Mouse (Mus musculus) kidney, embryonic 14.5 days (tissue): ENCODE data around the gene Cbfa2t3. TPM values are rescaled to one million over a fixed set of nuclear protein-coding genes. Genes with fewer than 3 reads are reported as not detected.

Experiments used
- ATAC-seq: fragments of 200-750 bp; cut with Nextera tagmentation; 2 replicates; pipeline ENCODE4 v1.8.0; 2017; ENCODE audit warnings: moderate number of reproducible peaks, mild to moderate bottlenecking, moderate TSS enrichment, moderate library complexity; ENCODE audit not compliant: low FRiP score, low TSS enrichment
- H3K27ac ChIP-seq: fragments of 300-500 bp; sonication (generic); 2 replicates; pipeline ENCODE4 v1.5.1; 2014; ENCODE audit warnings: low read depth, mild to moderate bottlenecking, low read length, moderate library complexity, mixed read lengths
- H3K27me3 ChIP-seq: fragments of 300-500 bp; sonication (generic); 2 replicates; pipeline ENCODE4 v1.6.1; 2014; ENCODE audit warnings: mild to moderate bottlenecking, low read length; ENCODE audit not compliant: control insufficient read depth, insufficient read depth
- H3K36me3 ChIP-seq: fragments of 300-500 bp; sonication (generic); 2 replicates; pipeline ENCODE4 v1.6.1; 2014; ENCODE audit warnings: low read length, mixed read lengths; ENCODE audit not compliant: control insufficient read depth, insufficient read depth
- H3K4me1 ChIP-seq: fragments of 300-500 bp; sonication (generic); 2 replicates; pipeline ENCODE4 v1.6.1; 2014; ENCODE audit warnings: low read length, mixed read lengths; ENCODE audit not compliant: control insufficient read depth, insufficient read depth
- H3K4me2 ChIP-seq: fragments of 300-500 bp; sonication (generic); replicated peaks from 2 replicates; pipeline ENCODE4 v1.6.1; 2014; ENCODE audit warnings: low read depth, mild to moderate bottlenecking, low read length
- H3K4me3 ChIP-seq: fragments of 300-500 bp; sonication (generic); 2 replicates; pipeline ENCODE4 v1.5.1; 2014; ENCODE audit warnings: mild to moderate bottlenecking, low read length
- H3K9ac ChIP-seq: fragments of 300-500 bp; sonication (generic); 2 replicates; pipeline ENCODE4 v1.6.1; 2014; ENCODE audit warnings: low read depth, mild to moderate bottlenecking, low read length, moderate library complexity
- H3K9me3 ChIP-seq: fragments of 300-500 bp; sonication (generic); 2 replicates; pipeline ENCODE4 v1.6.1; 2016; ENCODE audit warnings: low read length; ENCODE audit not compliant: control insufficient read depth
- WGBS: fragments of 180-500 bp; shearing (Covaris S2); extraction: QIAGEN DNeasy Blood & Tissue Kit; methylation state at CpG from one replicate; pipeline ENCODE4 v1.1.7; 2014; 5-methylcytosine and 5-hydroxymethylcytosine counted together
- microRNA-seq: library from miRNA; unstranded; fragments of <30 nt; microRNA quantifications from one replicate; pipeline ENCODE4, GENCODE M21; 2016
- polyA plus RNA-seq: library from polyadenylated mRNA; unstranded; fragments of >200 nt; fragmentation: Nextera tagmentation; extraction: Ambion mirVana; gene quantifications from 2 replicates; pipeline ENCODE4 v1.2.1, GENCODE M21; 2014

The Cbfa2t3 gene
- polyA plus RNA-seq, 1 experiment from 2014 or later: 3.6 TPM

DNA sequence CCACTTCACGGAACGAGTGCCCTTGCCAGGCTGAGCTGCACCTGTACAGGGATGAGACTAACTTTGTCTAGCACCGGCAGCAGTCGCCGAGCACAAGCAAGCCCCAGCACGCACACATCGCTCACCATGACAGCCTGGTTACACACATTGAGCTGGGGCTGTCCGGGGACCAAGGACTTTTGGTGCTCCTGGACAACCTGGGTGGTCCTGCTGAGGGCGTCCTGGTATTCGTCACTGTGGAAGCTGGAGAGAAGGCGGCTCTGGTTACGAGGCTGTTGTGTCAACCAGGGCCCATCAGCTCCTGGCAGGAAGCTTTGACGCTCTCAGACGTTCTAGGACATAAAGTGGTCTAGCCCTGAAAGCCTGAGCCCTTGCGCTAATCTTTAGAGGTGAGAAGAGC lies 118.0 kb downstream of the Cbfa2t3 start:
- Histone ChIP-seq H3K27ac (no peak overlapping the region), H3K4me1 (peaks cover 12% of the 10 kb centered on the region), H3K4me3 (no peak overlapping the region), H3K36me3 (no peaks in the 10 kb centered on the region), H3K9me3 (no peaks in the 10 kb centered on the region), H3K9ac (no peak overlapping the region), H3K27me3 (no peaks in the 10 kb centered on the region), H3K4me2 (no peak overlapping the region)
- ATAC-seq: no peak
- 46% methylated on average over 15 of the region's 15 CpGs for WGBS

DNA sequence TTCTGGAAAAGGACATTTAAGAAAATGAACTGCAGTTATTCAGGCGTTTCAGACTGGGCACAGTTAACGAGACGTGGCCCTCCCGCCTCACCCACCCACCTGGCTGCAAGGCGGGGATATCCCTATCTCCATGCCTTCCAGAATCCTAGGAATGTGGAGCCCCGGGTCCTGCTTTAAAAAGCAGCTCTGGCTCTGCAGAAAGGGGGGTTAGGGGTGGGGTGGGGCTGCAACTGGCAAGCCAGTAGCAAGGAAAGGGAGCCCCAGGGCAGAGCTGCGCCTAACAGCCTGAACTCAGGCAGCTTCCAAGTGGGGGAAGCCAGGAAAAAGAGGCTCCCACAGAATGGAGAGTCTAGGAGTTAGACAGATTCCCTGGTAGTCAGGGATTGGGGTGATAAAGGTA lies 119.7 kb downstream of the Cbfa2t3 start:
- Histone ChIP-seq H3K9ac (no peak overlapping the region), H3K27ac (no peak overlapping the region), H3K9me3 (no peaks in the 10 kb centered on the region), H3K4me3 (no peak overlapping the region), H3K27me3 (no peaks in the 10 kb centered on the region), H3K36me3 (peaks cover 4% of the 10 kb centered on the region; the same call in 1 of the 2 replicates), H3K4me2 (no peak overlapping the region), H3K4me1 (peaks cover 29% of the 10 kb centered on the region)
- ATAC-seq: no peak
- WGBS: 24% methylated on average over 7 of the region's 7 CpGs

GRCm38 (mm10) chr8:122577116-122577515 lies 121.8 kb downstream of the Cbfa2t3 start:
- peaks cover 29% of the 10 kb centered on the region for H3K4me1 ChIP-seq
- peak overlapping the region; percentile 70 for H3K4me2 ChIP-seq
- WGBS: 22% methylated on average over 10 of the region's 10 CpGs
- no peaks in the 10 kb centered on the region for H3K9me3 ChIP-seq
- no peak overlapping the region for H3K9ac ChIP-seq
- H3K27me3 ChIP-seq: no peaks in the 10 kb centered on the region
- peak overlapping the region; percentile 58; the same call in 1 of the 2 replicates for H3K4me3 ChIP-seq
- peak; percentile 50 for ATAC-seq
- peaks cover 21% of the 10 kb centered on the region for H3K36me3 ChIP-seq
- H3K27ac ChIP-seq: peak overlapping the region; percentile 42; the same call in 1 of the 2 replicates

GRCm38 (mm10) chr8:122576648-122577022 lies 122.3 kb downstream of the Cbfa2t3 start, which contains the start of gene Aprt:
Gene Aprt (minus strand): TSS chr8:122576909.
- Histone ChIP-seq H3K36me3 (peaks cover 26% of the 10 kb centered on the region), H3K4me2 (peak within 1 kb of the TSS; percentile 70), H3K4me1 (peaks cover 29% of the 10 kb centered on the region), H3K9ac (peak within 1 kb of the TSS; percentile 69), H3K27ac (peak within 1 kb of the TSS; percentile 42; the same call in 1 of the 2 replicates), H3K27me3 (no peaks in the 10 kb centered on the region), H3K4me3 (peak within 1 kb of the TSS; percentile 58), H3K9me3 (no peaks in the 10 kb centered on the region)
- peak; percentile 87 for ATAC-seq
- WGBS: under 1% methylated on average over 39 of the region's 39 CpGs

- H3K4me1 ChIP-seq: peaks cover 29% of the 10 kb centered on the region
- H3K36me3 ChIP-seq: peaks cover 33% of the 10 kb centered on the region
- no peaks in the 10 kb centered on the region for H3K27me3 ChIP-seq
- H3K27ac ChIP-seq: peak overlapping the region; percentile 47; the same call in 1 of the 2 replicates
- H3K4me3 ChIP-seq: peak overlapping the region; percentile 58
- no peaks in the 10 kb centered on the region for H3K9me3 ChIP-seq
- ATAC-seq: no peak
- 18% methylated on average over 21 of the region's 21 CpGs for WGBS
- H3K4me2 ChIP-seq: peak overlapping the region; percentile 70
- H3K9ac ChIP-seq: peak overlapping the region; percentile 69
These were observed 122.9 kb downstream of the Cbfa2t3 start for GRCm38 (mm10) chr8:122575735-122576647.

GRCm38 (mm10) chr8:122575286-122575685 lies 123.6 kb downstream of the Cbfa2t3 start:
- WGBS: 48% methylated on average over 8 of the region's 8 CpGs
- Histone ChIP-seq H3K27me3 (no peaks in the 10 kb centered on the region), H3K9ac (peak overlapping the region; percentile 69), H3K9me3 (no peaks in the 10 kb centered on the region), H3K4me1 (peaks cover 29% of the 10 kb centered on the region), H3K27ac (peak overlapping the region; percentile 47; the same call in 1 of the 2 replicates), H3K4me3 (peak overlapping the region; percentile 58; the same call in 1 of the 2 replicates), H3K4me2 (peak overlapping the region; percentile 70), H3K36me3 (peaks cover 40% of the 10 kb centered on the region)
- no peak for ATAC-seq

Small RNA genes lying within 50 kb of the gene (microRNA-seq; reads per million reads assigned to microRNA genes)
- gene Mir6396: not detected

Other genes starting within 250 kb of the Cbfa2t3 start
- gene Snai3, start 238.4 kb downstream of the Cbfa2t3 start, polyA plus RNA-seq: 0.23 and 0.51 TPM in 2 replicates
- 33.5 and 35.3 TPM in 2 replicates for gene Rnf166, start 223.0 kb downstream of the Cbfa2t3 start, polyA plus RNA-seq
- 50.4 and 51.6 TPM in 2 replicates for gene Ctu2, start 223.0 kb downstream of the Cbfa2t3 start, polyA plus RNA-seq
- 16.5 and 17.9 TPM in 2 replicates for gene Piezo1, start 147.8 kb downstream of the Cbfa2t3 start, polyA plus RNA-seq
- gene Cdt1, start 131.1 kb downstream of the Cbfa2t3 start, polyA plus RNA-seq: 42.7 and 48.5 TPM in 2 replicates
- 370 and 400 TPM in 2 replicates for gene Aprt, start 122.2 kb downstream of the Cbfa2t3 start, polyA plus RNA-seq
- 10.6 and 14.7 TPM in 2 replicates for gene Galns, start 87.6 kb downstream of the Cbfa2t3 start, polyA plus RNA-seq
- gene Trappc2l, start 87.5 kb downstream of the Cbfa2t3 start, polyA plus RNA-seq: 59.8 and 74.9 TPM in 2 replicates
- not detected in 2 replicates for gene Pabpn1l, start 76.4 kb downstream of the Cbfa2t3 start, polyA plus RNA-seq
- gene Acsf3, start 76.4 kb upstream of the Cbfa2t3 start, polyA plus RNA-seq: 16.1 and 20.2 TPM in 2 replicates
- 1.1 and 1.2 TPM in 2 replicates for gene Cdh15, start 148.9 kb upstream of the Cbfa2t3 start, polyA plus RNA-seq